Mouse (Mus musculus): ENCODE measurements around the gene Gm4553.
A peak's percentile ranks its signal among the peaks of the same experiment; 100 is the strongest.
"Not testable (repeated sequence)": the region's sequence is repeated elsewhere in the genome, so short reads cannot be mapped to it uniquely, and the experiment has no call there.

Gm4553 gene

DNA sequence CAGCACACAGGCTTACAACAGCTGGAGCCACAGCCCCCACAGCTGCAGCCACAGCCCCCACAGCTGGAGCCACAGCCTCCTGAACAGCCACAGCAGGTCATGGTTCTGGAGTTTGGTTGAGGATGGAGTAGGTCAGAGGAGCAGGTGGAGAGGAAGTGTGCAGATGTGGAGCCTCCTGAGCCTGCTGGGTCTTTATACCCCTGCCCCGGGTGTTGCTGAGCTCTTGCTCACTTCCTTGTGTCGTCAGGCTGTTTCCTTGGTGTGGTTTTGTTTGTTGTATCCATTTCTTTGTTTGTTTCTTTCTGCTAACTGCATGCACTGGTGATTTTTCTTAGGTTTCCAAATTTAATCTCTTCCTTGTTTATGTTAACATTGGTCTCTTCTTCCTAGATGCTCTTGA is 29.6 kb downstream of the Gm4553 start, which contains the start of gene Gm39115:
Gm39115 (minus strand) TSS at position 101 of the 400 bp plus-strand sequence.
- DNase-seq (ENCODE audit: inconsistent ontology term): not testable (repeated sequence)

DNA sequence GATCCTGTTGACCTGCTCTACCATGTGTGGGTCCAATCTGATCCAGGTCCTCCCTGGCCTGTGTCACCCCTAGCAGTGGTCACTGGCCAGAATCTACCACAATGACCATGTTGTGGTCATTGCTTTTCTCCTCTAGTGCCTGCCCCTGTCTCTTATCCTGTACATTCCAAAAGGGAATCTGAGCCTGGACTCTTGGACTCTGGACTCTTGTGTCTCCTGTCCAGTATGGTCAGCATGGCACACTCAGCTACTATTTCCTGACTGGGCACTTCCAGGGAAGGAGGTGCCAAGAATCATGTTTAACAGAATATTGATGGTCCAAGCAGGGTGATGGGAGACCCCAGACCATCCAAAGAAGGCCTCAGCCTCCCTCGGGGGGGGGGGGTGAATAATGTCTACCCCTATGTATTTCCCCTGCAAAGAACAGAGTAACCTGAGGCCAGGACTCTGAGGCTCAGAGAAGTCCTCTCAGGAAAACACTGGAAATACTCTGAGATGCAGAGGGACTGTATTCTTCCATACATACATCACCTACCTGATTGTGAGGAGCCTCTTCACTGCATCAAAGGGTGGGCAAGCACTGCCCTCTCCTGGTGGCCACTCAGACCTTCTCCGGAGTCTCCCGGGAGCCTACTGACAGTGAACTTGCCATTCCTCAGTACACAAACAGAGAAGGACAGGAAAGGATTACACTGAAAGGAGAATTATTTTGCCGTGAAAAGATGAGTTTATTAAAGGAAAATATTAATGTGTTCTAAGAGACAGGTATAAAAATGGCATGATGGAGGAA is 31.1 kb downstream of the Gm4553 start:
- peak; percentile 9 for DNase-seq (ENCODE audit: inconsistent ontology term)

DNA sequence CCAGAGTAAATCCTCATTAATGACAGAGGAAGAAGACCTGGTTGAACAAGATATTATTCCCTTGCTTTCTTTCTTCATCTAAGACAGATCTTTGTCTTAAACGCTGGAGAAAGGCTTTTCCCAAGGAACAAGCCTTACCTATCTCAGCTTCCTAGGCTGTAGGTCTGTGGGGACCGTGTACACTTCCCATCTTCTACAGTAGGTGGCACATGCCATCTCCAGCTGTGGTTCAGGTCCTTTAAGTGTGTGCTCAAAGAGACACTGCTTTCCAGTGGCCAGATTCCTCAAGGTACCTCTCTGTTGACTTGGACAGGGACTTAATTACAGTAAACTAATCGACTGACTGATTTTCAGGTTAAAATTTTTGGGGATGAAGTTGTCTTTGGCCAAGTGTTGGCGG is 36.7 kb downstream of the Gm4553 start:
- DNase-seq (ENCODE audit: inconsistent ontology term): no peak

DNA sequence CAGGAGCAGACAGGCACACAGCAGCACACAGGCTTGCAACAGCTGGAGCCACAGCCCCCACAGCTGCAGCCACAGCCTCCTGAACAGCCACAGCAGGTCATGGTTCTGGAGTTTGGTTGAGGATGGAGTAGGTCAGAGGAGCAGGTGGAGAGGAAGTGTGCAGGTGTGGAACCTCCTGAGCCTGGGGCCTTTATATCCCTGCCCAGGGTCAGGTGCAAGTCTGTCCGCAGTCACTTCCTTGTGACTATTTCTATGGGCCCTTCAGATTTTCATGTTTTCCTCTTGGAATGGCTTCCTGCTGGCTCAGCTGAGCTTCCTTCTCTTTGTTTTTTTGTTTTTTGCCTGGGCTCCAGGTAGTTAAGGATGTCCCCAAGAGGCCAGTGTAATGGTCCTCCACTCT is 44.9 kb downstream of the Gm4553 start, which contains the start of gene Gm45618:
Gm45618 (minus strand) TSS at position 101 of the 400 bp plus-strand sequence.
- DNase-seq (ENCODE audit: inconsistent ontology term): not testable (repeated sequence)

DNA sequence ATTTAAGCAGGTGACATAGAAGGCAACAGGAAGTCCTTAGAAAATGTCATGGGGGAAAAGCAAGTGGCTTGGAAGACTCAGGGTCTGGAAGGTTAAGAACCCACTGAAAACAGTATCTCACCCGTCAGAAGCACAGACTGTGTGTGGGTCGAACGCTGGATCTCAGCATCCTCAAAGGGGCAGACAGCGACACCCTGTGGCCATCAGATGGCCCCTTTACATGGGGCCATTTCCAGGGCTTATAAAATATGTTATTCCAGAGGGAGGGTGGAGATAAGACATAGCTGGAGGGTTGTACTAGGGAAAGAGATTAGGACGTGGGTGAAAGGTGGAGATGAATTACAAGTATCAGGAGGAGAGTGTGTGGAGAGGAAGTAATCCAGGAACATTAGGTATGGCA is 45.9 kb downstream of the Gm4553 start:
- DNase-seq (ENCODE audit: inconsistent ontology term): no peak
